Mouse (Mus musculus) thymus, adult 2 months (tissue): ENCODE measurements at regions not wholly inside any gene's neighbourhood (a gene's known extent, or its start where the extent isn't known, plus 50 kb on each side); places are given as distances from the start of the nearest gene placed in this dataset.

Experiments
- CTCF ChIP-seq: fragments of 200-500 bp; IDR thresholded peaks from 2 replicates; pipeline ENCODE4 v1.5.1; 2012; ENCODE audit warnings: mild to moderate bottlenecking, control low read depth, low read length, moderate library complexity, borderline replicate concordance; ENCODE audit not compliant: control insufficient read depth, poor library complexity, insufficient read depth; ENCODE audit errors: extremely low read depth
- POLR2A ChIP-seq: fragments of 200-500 bp; IDR thresholded peaks from 2 replicates; pipeline ENCODE4 v1.6.1; 2012; ENCODE audit warnings: mild to moderate bottlenecking, low read length, control low read depth, moderate library complexity; ENCODE audit not compliant: control insufficient read depth, poor library complexity, insufficient read depth; ENCODE audit errors: extremely low read depth

DNA sequence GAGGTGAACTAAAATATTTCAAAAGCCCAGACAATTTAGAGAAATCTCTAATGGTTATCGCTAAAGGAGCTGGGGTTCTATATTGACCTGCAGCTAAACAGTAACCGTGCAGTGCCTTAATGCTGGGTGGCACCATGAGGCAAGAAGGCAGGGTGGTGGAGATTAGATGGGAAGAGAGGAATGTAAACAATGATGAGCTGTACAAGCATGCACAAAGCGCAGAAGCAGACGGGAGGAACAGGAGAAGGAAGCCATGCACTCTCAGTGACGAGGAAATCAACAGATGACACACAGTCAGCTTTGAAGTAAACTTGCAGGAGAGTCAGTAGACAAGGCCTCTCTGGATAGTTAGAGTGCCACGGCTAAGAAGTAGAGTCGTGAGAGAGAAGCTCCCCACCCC is 69.1 kb upstream of the Pgrmc2 start:
- no peak for TF ChIP-seq CTCF
- TF ChIP-seq POLR2A = no peak
